Mouse (Mus musculus) stomach, postnatal 0 days (tissue): Measurements from ENCODE around the gene B630019K06Rik.

Experiments
- CTCF ChIP-seq: IDR thresholded peaks from 2 replicates; pipeline ENCODE4 v1.5.1; 2016; ENCODE audit warnings: antibody characterized with exemption, low read depth, mild to moderate bottlenecking, moderate library complexity
- EP300 ChIP-seq: optimal IDR thresholded peaks from 2 replicates; pipeline ENCODE3; 2016; ENCODE audit warnings: antibody characterized with exemption

DNA sequence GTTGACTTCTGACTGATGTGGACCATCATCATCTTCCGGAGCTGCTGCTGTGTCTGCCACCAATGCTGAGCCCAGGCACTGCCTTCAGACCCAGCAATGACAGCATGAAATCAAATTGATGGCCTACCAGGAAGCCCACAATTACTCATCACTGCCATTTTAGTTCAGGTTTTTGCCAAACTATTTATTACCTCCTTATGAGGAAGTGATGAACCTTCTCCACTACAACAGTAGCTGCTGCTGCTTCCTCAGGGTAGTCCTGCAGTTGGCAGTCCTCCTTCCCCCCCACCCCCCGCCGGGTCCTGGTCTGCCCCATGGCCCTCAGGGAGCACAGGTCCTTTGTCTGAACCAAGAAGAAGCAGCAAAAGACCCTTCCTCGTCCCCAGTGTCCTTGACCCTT lies 8.6 kb downstream of the B630019K06Rik start:
- TF ChIP-seq CTCF = no peak
- TF ChIP-seq EP300 = no peak
